Mouse (Mus musculus) forebrain, postnatal 0 days (tissue): ENCODE measurements at regions not wholly inside any gene's neighbourhood (a gene's known extent, or its start where the extent isn't known, plus 50 kb on each side); places are given as distances from the start of the nearest gene placed in this dataset.

Experiments used
- ATAC-seq: fragments of 200-750 bp; cut with Nextera tagmentation; 2 replicates; pipeline ENCODE4 v1.8.0; 2017; ENCODE audit warnings: mild to moderate bottlenecking, moderate library complexity
- DNase-seq: peaks from one replicate; pipeline ENCODE4 v3.0.0-alpha.2; 2015
- H3K27ac ChIP-seq: fragments of 300-500 bp; sonication (generic); 2 replicates; pipeline ENCODE4 v1.5.1; 2014; ENCODE audit warnings: low read depth, mild to moderate bottlenecking, antibody characterized with exemption, low read length, moderate library complexity, mixed read lengths
- H3K27me3 ChIP-seq: fragments of 300-500 bp; sonication (generic); 2 replicates; pipeline ENCODE4 v1.6.1; 2014; ENCODE audit warnings: mild to moderate bottlenecking, low read length, mixed read lengths; ENCODE audit not compliant: insufficient read depth
- H3K36me3 ChIP-seq: fragments of 300-500 bp; sonication (generic); 2 replicates; pipeline ENCODE4 v1.6.1; 2014; ENCODE audit warnings: mild to moderate bottlenecking, moderate library complexity; ENCODE audit not compliant: insufficient read depth
- H3K4me1 ChIP-seq: fragments of 300-500 bp; sonication (generic); 2 replicates; pipeline ENCODE4 v1.6.1; 2014; ENCODE audit warnings: antibody characterized with exemption; ENCODE audit not compliant: insufficient read depth
- H3K4me2 ChIP-seq: fragments of 300-500 bp; sonication (generic); 2 replicates; pipeline ENCODE4 v1.6.1; 2014; ENCODE audit warnings: low read depth, mild to moderate bottlenecking, moderate library complexity
- H3K4me3 ChIP-seq: fragments of 300-500 bp; sonication (generic); 2 replicates; pipeline ENCODE4 v1.5.1; 2014; ENCODE audit warnings: low read depth, low read length, mixed read lengths
- H3K9ac ChIP-seq: fragments of 300-500 bp; sonication (generic); 2 replicates; pipeline ENCODE4 v1.6.1; 2014; ENCODE audit warnings: mild to moderate bottlenecking
- H3K9me3 ChIP-seq: fragments of 300-500 bp; sonication (generic); 2 replicates; pipeline ENCODE4 v1.6.1; 2016; ENCODE audit warnings: low read length
- CTCF ChIP-seq: sonication (generic); IDR thresholded peaks from 2 replicates; pipeline ENCODE4 v1.5.1; 2016; ENCODE audit warnings: antibody characterized with exemption, control low read depth, low read depth
- whole genome bisulfite sequencing: fragments of 180-500 bp; shearing (Covaris S2); extraction: QIAGEN DNeasy Blood & Tissue Kit; methylation state at CpG from one replicate; pipeline ENCODE4 v1.1.7; 2014; 5-methylcytosine and 5-hydroxymethylcytosine counted together

GRCm38 (mm10) chr5:132759751-132760150 lies 216.6 kb upstream of the Auts2 start:
- Histone ChIP-seq H3K27ac (no peak overlapping the region), H3K9me3 (no peaks in the 10 kb centered on the region), H3K4me3 (no peak overlapping the region), H3K27me3 (no peaks in the 10 kb centered on the region), H3K9ac (no peak overlapping the region), H3K4me2 (no peak overlapping the region), H3K4me1 (no peaks in the 10 kb centered on the region), H3K36me3 (no peaks in the 10 kb centered on the region)
- ATAC-seq, result no peak
- 89% methylated on average over 6 of the region's 6 CpGs for WGBS
- DNase-seq, result no peak
- no peak for TF ChIP-seq CTCF

GRCm38 (mm10) chr5:132758941-132759340 lies 215.8 kb upstream of the Auts2 start:
- Histone ChIP-seq H3K27me3 (no peaks in the 10 kb centered on the region), H3K4me3 (no peak overlapping the region), H3K4me2 (peak overlapping the region; percentile 5; the same call in 1 of the 2 replicates), H3K4me1 (no peaks in the 10 kb centered on the region), H3K9ac (no peak overlapping the region), H3K36me3 (no peaks in the 10 kb centered on the region), H3K9me3 (no peaks in the 10 kb centered on the region), H3K27ac (no peak overlapping the region)
- WGBS, result 57% methylated on average over 10 of the region's 10 CpGs
- ATAC-seq, result no peak
- no peak for DNase-seq
- TF ChIP-seq CTCF, result no peak

- Histone ChIP-seq H3K9me3 (no peaks in the 10 kb centered on the region), H3K4me1 (no peaks in the 10 kb centered on the region), H3K36me3 (no peaks in the 10 kb centered on the region), H3K27me3 (no peaks in the 10 kb centered on the region), H3K4me3 (no peak overlapping the region), H3K4me2 (no peak overlapping the region), H3K9ac (no peak overlapping the region), H3K27ac (no peak overlapping the region)
- 80% methylated on average over 5 of the region's 5 CpGs for WGBS
- DNase-seq (no peak), ATAC-seq (no peak)
- TF ChIP-seq CTCF, result no peak
Measured at GRCm38 (mm10) chr5:132737966-132738365, 194.8 kb upstream of the Auts2 start.

GRCm38 (mm10) chr5:132728689-132729189 lies 185.6 kb upstream of the Auts2 start:
- H3K27me3 ChIP-seq, result no peaks in the 10 kb centered on the region
- no peak for TF ChIP-seq CTCF
- 31% methylated on average over 10 of the region's 10 CpGs for WGBS
- H3K9ac ChIP-seq, result no peak overlapping the region
- no peaks in the 10 kb centered on the region for H3K36me3 ChIP-seq
- ATAC-seq (no peak), DNase-seq (no peak)
- H3K9me3 ChIP-seq, result no peaks in the 10 kb centered on the region
- no peak overlapping the region for H3K4me2 ChIP-seq
- no peaks in the 10 kb centered on the region for H3K4me1 ChIP-seq
- no peak overlapping the region for H3K27ac ChIP-seq
- H3K4me3 ChIP-seq, result no peak overlapping the region

DNA sequence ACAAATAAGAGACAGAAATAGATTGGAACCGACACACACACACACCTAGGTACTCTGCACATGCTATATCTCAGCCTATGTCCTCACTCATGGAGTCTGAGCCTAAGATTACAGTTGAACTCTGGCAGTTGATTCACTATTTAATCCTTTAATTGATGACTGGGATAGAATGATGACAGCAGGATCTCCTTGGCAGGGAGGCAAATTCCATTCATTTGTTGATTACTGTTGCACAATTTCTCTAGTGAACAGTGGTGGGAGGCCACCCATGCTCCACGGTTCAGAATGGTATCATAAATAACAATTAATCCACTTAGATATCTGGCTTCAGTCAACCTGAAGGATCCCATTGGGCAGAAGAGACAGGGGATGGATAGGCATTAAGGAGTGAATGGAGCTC lies 181.3 kb upstream of the Auts2 start:
- Histone ChIP-seq H3K27me3 (no peaks in the 10 kb centered on the region), H3K4me2 (no peak overlapping the region), H3K4me1 (no peaks in the 10 kb centered on the region), H3K27ac (no peak overlapping the region), H3K9ac (no peak overlapping the region), H3K9me3 (no peaks in the 10 kb centered on the region), H3K4me3 (no peak overlapping the region), H3K36me3 (no peaks in the 10 kb centered on the region)
- ATAC-seq, result no peak
- TF ChIP-seq CTCF, result no peak
- 53% methylated on average over 2 of the region's 2 CpGs for WGBS
- no peak for DNase-seq

GRCm38 (mm10) chr5:132710301-132710700 lies 167.2 kb upstream of the Auts2 start:
- 65% methylated on average over 4 of the region's 4 CpGs for WGBS
- H3K9ac ChIP-seq, result no peak overlapping the region
- TF ChIP-seq CTCF, result no peak
- no peaks in the 10 kb centered on the region for H3K36me3 ChIP-seq
- no peaks in the 10 kb centered on the region for H3K27me3 ChIP-seq
- 0 out of 2 replicates have a peak, but pooled peaks cover 5% of the 10 kb centered on the region for H3K9me3 ChIP-seq
- no peak overlapping the region for H3K4me3 ChIP-seq
- H3K4me2 ChIP-seq, result no peak overlapping the region
- H3K4me1 ChIP-seq, result 0 out of 2 replicates have a peak, but pooled peaks cover 2% of the 10 kb centered on the region
- DNase-seq, result peak; percentile 21
- ATAC-seq, result no peak
- H3K27ac ChIP-seq, result no peak overlapping the region

- DNase-seq (peak; percentile 39), ATAC-seq (no peak)
- Histone ChIP-seq H3K27me3 (no peaks in the 10 kb centered on the region), H3K4me1 (0 out of 2 replicates have a peak, but pooled peaks cover 2% of the 10 kb centered on the region), H3K9ac (no peak overlapping the region), H3K9me3 (0 out of 2 replicates have a peak, but pooled peaks cover 5% of the 10 kb centered on the region), H3K4me2 (no peak overlapping the region), H3K27ac (no peak overlapping the region), H3K36me3 (no peaks in the 10 kb centered on the region), H3K4me3 (no peak overlapping the region)
- WGBS, result 26% methylated on average over 4 of the region's 4 CpGs
- TF ChIP-seq CTCF, result no peak
Measured at GRCm38 (mm10) chr5:132707531-132707930, 164.4 kb upstream of the Auts2 start.
